Mouse (Mus musculus) lung, embryonic 14.5 days (tissue): Measurements from ENCODE around the gene Zfp599. TPM values are rescaled to one million over a fixed set of nuclear protein-coding genes. Genes with fewer than 3 reads are reported as not detected.

Experiments used
- ATAC-seq: fragments of 200-750 bp; cut with Nextera tagmentation; 2 replicates; pipeline ENCODE4 v1.8.0; 2017; ENCODE audit warnings: mild to moderate bottlenecking, moderate TSS enrichment, moderate library complexity; ENCODE audit not compliant: insufficient read depth
- DNase-seq: peaks from one replicate; pipeline ENCODE4 v3.0.0-alpha.2; 2015
- H3K27ac ChIP-seq: fragments of 300-500 bp; sonication (generic); 2 replicates; pipeline ENCODE4 v1.5.1; 2014; ENCODE audit warnings: low read depth, mild to moderate bottlenecking, moderate library complexity
- H3K27me3 ChIP-seq: fragments of 300-500 bp; sonication (generic); 2 replicates; pipeline ENCODE4 v1.6.1; 2014; ENCODE audit warnings: low read length, control low read depth; ENCODE audit not compliant: insufficient read depth
- H3K36me3 ChIP-seq: fragments of 300-500 bp; sonication (generic); 2 replicates; pipeline ENCODE4 v1.6.1; 2014; ENCODE audit warnings: control low read depth; ENCODE audit not compliant: insufficient read depth
- H3K4me1 ChIP-seq: fragments of 300-500 bp; sonication (generic); 2 replicates; pipeline ENCODE4 v1.6.1; 2014; ENCODE audit warnings: antibody characterized with exemption, control low read depth; ENCODE audit not compliant: insufficient read depth
- H3K4me2 ChIP-seq: fragments of 300-500 bp; sonication (generic); 2 replicates; pipeline ENCODE4 v1.6.1; 2014; ENCODE audit warnings: mild to moderate bottlenecking
- H3K4me3 ChIP-seq: fragments of 300-500 bp; sonication (generic); 2 replicates; pipeline ENCODE4 v1.5.1; 2014; ENCODE audit warnings: low read depth, low read length
- H3K9ac ChIP-seq: fragments of 300-500 bp; sonication (generic); 2 replicates; pipeline ENCODE4 v1.6.1; 2014
- H3K9me3 ChIP-seq: fragments of 300-500 bp; sonication (generic); 2 replicates; pipeline ENCODE4 v1.6.1; 2016; ENCODE audit warnings: low read depth, low read length, control low read depth
- CTCF ChIP-seq: IDR thresholded peaks from 2 replicates; pipeline ENCODE4 v1.5.1; 2016; ENCODE audit warnings: antibody characterized with exemption, low read depth
- whole genome bisulfite sequencing: fragments of 180-500 bp; shearing (Covaris S2); extraction: QIAGEN DNeasy Blood & Tissue Kit; methylation state at CpG from one replicate; pipeline ENCODE4 v1.1.7; 2014; 5-methylcytosine and 5-hydroxymethylcytosine counted together
- polyA plus RNA-seq: library from polyadenylated mRNA; unstranded; fragments of >200 nt; fragmentation: Nextera tagmentation; extraction: Ambion mirVana; gene quantifications from 2 replicates; pipeline ENCODE4 v1.2.1, GENCODE M21; 2014

Zfp599 gene
- polyA plus RNA-seq, 1 experiment from 2014 or later, result 6.6 TPM

GRCm38 (mm10) chr9:22224536-22225503 lies 34.9 kb downstream of the Zfp599 start:
- WGBS, result 22% methylated on average over 17 of the region's 17 CpGs

GRCm38 (mm10) chr9:22224066-22224465 lies 35.6 kb downstream of the Zfp599 start:
- Histone ChIP-seq H3K27ac (no peak overlapping the region), H3K9me3 (no peaks in the 10 kb centered on the region), H3K36me3 (no peaks in the 10 kb centered on the region), H3K4me1 (no peaks in the 10 kb centered on the region), H3K9ac (no peak overlapping the region), H3K4me2 (no peak overlapping the region), H3K27me3 (no peaks in the 10 kb centered on the region), H3K4me3 (no peak overlapping the region)
- ATAC-seq (no peak), DNase-seq (no peak)
- 94% methylated on average over 4 of the region's 4 CpGs for WGBS
- TF ChIP-seq CTCF, result no peak

More at GRCm38 (mm10) chr9:22224536-22225503, 34.9 kb downstream of the Zfp599 start:
- Histone ChIP-seq H3K27me3 (no peaks in the 10 kb centered on the region), H3K27ac (peak overlapping the region; percentile 95), H3K9ac (peak overlapping the region; percentile 83), H3K4me3 (peak overlapping the region; percentile 70), H3K36me3 (no peaks in the 10 kb centered on the region), H3K9me3 (no peaks in the 10 kb centered on the region), H3K4me1 (no peaks in the 10 kb centered on the region), H3K4me2 (peak overlapping the region; percentile 68)
- TF ChIP-seq CTCF, result peak; percentile 39
- peak; percentile 72 for DNase-seq
- peak; percentile 29 for ATAC-seq

GRCm38 (mm10) chr9:22217858-22218493 lies 41.7 kb downstream of the Zfp599 start:
- no peak overlapping the region for H3K27ac ChIP-seq
- DNase-seq (no peak), ATAC-seq (0 out of 2 replicates have a peak, but pooled peaks have one; percentile 21)
- no peaks in the 10 kb centered on the region for H3K9me3 ChIP-seq
- 34% methylated on average over 7 of the region's 8 CpGs for WGBS
- H3K4me2 ChIP-seq, result no peak overlapping the region
- TF ChIP-seq CTCF, result no peak
- H3K4me3 ChIP-seq, result no peak overlapping the region
- no peaks in the 10 kb centered on the region for H3K4me1 ChIP-seq
- H3K27me3 ChIP-seq, result no peaks in the 10 kb centered on the region
- H3K9ac ChIP-seq, result no peak overlapping the region
- no peaks in the 10 kb centered on the region for H3K36me3 ChIP-seq

GRCm38 (mm10) chr9:22216705-22217104 lies 43.0 kb downstream of the Zfp599 start:
- whole genome bisulfite sequencing, result 54% methylated on average over 3 of the region's 3 CpGs
- Histone ChIP-seq H3K4me3 (no peak overlapping the region), H3K9me3 (no peaks in the 10 kb centered on the region), H3K4me2 (no peak overlapping the region), H3K36me3 (no peaks in the 10 kb centered on the region), H3K4me1 (no peaks in the 10 kb centered on the region), H3K27me3 (no peaks in the 10 kb centered on the region), H3K27ac (no peak overlapping the region), H3K9ac (no peak overlapping the region)
- ATAC-seq (no peak), DNase-seq (no peak)
- no peak for TF ChIP-seq CTCF

GRCm38 (mm10) chr9:22214549-22214948 lies 45.1 kb downstream of the Zfp599 start:
- H3K27ac ChIP-seq, result no peak overlapping the region
- WGBS, result 69% methylated on average over 2 of the region's 2 CpGs

DNA sequence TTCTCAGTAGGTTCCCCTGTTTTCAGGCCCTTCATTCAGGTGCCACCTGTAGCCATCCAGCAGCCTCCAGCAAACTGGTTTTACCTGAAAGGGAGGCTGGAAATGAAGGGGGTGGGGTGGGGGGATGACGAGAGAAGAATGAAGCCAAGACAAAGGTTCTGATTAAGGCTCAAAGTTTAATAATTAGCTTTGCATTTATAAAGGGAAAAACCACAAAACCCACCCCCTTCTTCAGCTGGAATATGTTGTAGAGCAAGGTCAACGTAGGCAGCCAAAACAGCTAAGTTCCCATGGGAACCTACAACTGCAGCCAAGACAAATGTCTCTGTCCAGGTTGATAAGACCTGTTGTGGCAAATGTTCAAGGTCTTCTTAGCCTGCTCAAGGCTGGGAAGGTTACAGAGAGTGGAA lies 45.9 kb downstream of the Zfp599 start:
- 43% methylated on average over 2 of the region's 2 CpGs for WGBS
- H3K27me3 ChIP-seq, result no peaks in the 10 kb centered on the region
- ATAC-seq (peak; percentile 85), DNase-seq (peak; percentile 60)
- H3K9ac ChIP-seq, result no peak overlapping the region
- no peaks in the 10 kb centered on the region for H3K9me3 ChIP-seq
- no peak overlapping the region for H3K4me3 ChIP-seq
- TF ChIP-seq CTCF, result no peak
- no peaks in the 10 kb centered on the region for H3K4me1 ChIP-seq
- H3K36me3 ChIP-seq, result no peaks in the 10 kb centered on the region
- H3K4me2 ChIP-seq, result peak overlapping the region; percentile 39
- H3K27ac ChIP-seq, result peak overlapping the region; percentile 72

More at GRCm38 (mm10) chr9:22214549-22214948, 45.1 kb downstream of the Zfp599 start:
- no peak overlapping the region for H3K9ac ChIP-seq
- H3K4me1 ChIP-seq, result no peaks in the 10 kb centered on the region
- no peak for TF ChIP-seq CTCF
- no peak overlapping the region for H3K4me3 ChIP-seq
- H3K27me3 ChIP-seq, result no peaks in the 10 kb centered on the region
- ATAC-seq, result no peak
- H3K36me3 ChIP-seq, result no peaks in the 10 kb centered on the region
- DNase-seq, result no peak
- H3K9me3 ChIP-seq, result no peaks in the 10 kb centered on the region
- no peak overlapping the region for H3K4me2 ChIP-seq

Other genes with a start within 250 kb of the Zfp599 start
- 0.12 and 0.43 TPM in 2 replicates for gene Elavl3, start 207.9 kb downstream of the Zfp599 start, polyA plus RNA-seq
- not detected in 2 replicates for gene Gm49318, start 188.6 kb downstream of the Zfp599 start, polyA plus RNA-seq
- 10.7 and 12.4 TPM in 2 replicates for gene Zfp653, start 188.5 kb downstream of the Zfp599 start, polyA plus RNA-seq
- 31.0 and 33.5 TPM in 2 replicates for gene Ecsit, start 174.5 kb downstream of the Zfp599 start, polyA plus RNA-seq
- gene Cnn1, start 160.7 kb downstream of the Zfp599 start, polyA plus RNA-seq, result 69.1 and 71.2 TPM in 2 replicates
- 196 and 212 TPM in 2 replicates for gene Elof1, start 142.7 kb downstream of the Zfp599 start, polyA plus RNA-seq
- gene Acp5, start 124.2 kb downstream of the Zfp599 start, polyA plus RNA-seq, result 3.6 and 4.2 TPM in 2 replicates
- 70.8 and 73.8 TPM in 2 replicates for gene Pigyl, start 103.0 kb downstream of the Zfp599 start, polyA plus RNA-seq
- 0.53 and 0.68 TPM in 2 replicates for gene Zfp872, start 71.8 kb downstream of the Zfp599 start, polyA plus RNA-seq
- gene Zfp809, start 34.2 kb downstream of the Zfp599 start, polyA plus RNA-seq, result 23.7 and 27.5 TPM in 2 replicates
- gene Zfp810, start 47.8 kb upstream of the Zfp599 start, polyA plus RNA-seq, result 21.0 and 23.7 TPM in 2 replicates
- gene Anln, start 129.3 kb upstream of the Zfp599 start, polyA plus RNA-seq, result 68.6 and 74.1 TPM in 2 replicates
- 4.9 and 5.6 TPM in 2 replicates for gene 9530077C05Rik, start 151.6 kb upstream of the Zfp599 start, polyA plus RNA-seq
- gene Gm17545, start 194.4 kb upstream of the Zfp599 start, polyA plus RNA-seq, result not detected in 2 replicates
- gene Rp9, start 209.8 kb upstream of the Zfp599 start, polyA plus RNA-seq, result 65.7 and 71.0 TPM in 2 replicates
- gene Bbs9, start 215.8 kb upstream of the Zfp599 start, polyA plus RNA-seq, result 12.5 and 17.1 TPM in 2 replicates